Mouse (Mus musculus) forebrain, embryonic 15.5 days (tissue): ENCODE results near the gene Smim5. TPM values are rescaled to one million over a fixed set of nuclear protein-coding genes. Genes with fewer than 3 reads are reported as not detected.

Experiments
- ATAC-seq: fragments of 200-750 bp; cut with Nextera tagmentation; replicated peaks from 2 replicates; pipeline ENCODE4 v1.8.0; 2017; ENCODE audit warnings: mild to moderate bottlenecking, moderate TSS enrichment, moderate library complexity
- H3K27ac ChIP-seq: fragments of 300-500 bp; sonication (generic); replicated peaks from 2 replicates; pipeline ENCODE4 v1.5.1; 2015; ENCODE audit warnings: mild to moderate bottlenecking, inconsistent platforms
- H3K27me3 ChIP-seq: fragments of 300-500 bp; sonication (generic); 2 replicates; pipeline ENCODE4 v1.6.1; 2015; ENCODE audit warnings: inconsistent platforms
- H3K36me3 ChIP-seq: fragments of 300-500 bp; sonication (generic); 2 replicates; pipeline ENCODE4 v1.6.1; 2015; ENCODE audit warnings: mild to moderate bottlenecking, inconsistent platforms
- H3K4me1 ChIP-seq: fragments of 300-500 bp; sonication (generic); 2 replicates; pipeline ENCODE4 v1.6.1; 2015; ENCODE audit warnings: inconsistent platforms
- H3K4me2 ChIP-seq: fragments of 300-500 bp; sonication (generic); replicated peaks from 2 replicates; pipeline ENCODE4 v1.6.1; 2015; ENCODE audit warnings: mild to moderate bottlenecking, inconsistent platforms
- H3K4me3 ChIP-seq: fragments of 300-500 bp; sonication (generic); 2 replicates; pipeline ENCODE4 v1.5.1; 2015; ENCODE audit warnings: mild to moderate bottlenecking, inconsistent platforms
- H3K9ac ChIP-seq: fragments of 300-500 bp; sonication (generic); replicated peaks from 2 replicates; pipeline ENCODE4 v1.6.1; 2015; ENCODE audit warnings: mild to moderate bottlenecking, inconsistent platforms
- H3K9me3 ChIP-seq: fragments of 300-500 bp; sonication (generic); 2 replicates; pipeline ENCODE4 v1.6.1; 2016; ENCODE audit warnings: inconsistent platforms
- WGBS: fragments of 180-500 bp; shearing (Covaris S2); methylation state at CpG from one replicate; pipeline ENCODE4 v1.1.7; 2015; ENCODE audit warnings: mixed read lengths; 5-methylcytosine and 5-hydroxymethylcytosine counted together
- polyA plus RNA-seq: library from polyadenylated mRNA; unstranded; fragments of >200 nt; fragmentation: Nextera tagmentation; extraction: Ambion mirVana; gene quantifications from 2 replicates; pipeline ENCODE4 v1.2.1, GENCODE M21; 2015

The Smim5 gene
- polyA plus RNA-seq, 1 experiment from 2014 or later: 2.5 TPM

DNA sequence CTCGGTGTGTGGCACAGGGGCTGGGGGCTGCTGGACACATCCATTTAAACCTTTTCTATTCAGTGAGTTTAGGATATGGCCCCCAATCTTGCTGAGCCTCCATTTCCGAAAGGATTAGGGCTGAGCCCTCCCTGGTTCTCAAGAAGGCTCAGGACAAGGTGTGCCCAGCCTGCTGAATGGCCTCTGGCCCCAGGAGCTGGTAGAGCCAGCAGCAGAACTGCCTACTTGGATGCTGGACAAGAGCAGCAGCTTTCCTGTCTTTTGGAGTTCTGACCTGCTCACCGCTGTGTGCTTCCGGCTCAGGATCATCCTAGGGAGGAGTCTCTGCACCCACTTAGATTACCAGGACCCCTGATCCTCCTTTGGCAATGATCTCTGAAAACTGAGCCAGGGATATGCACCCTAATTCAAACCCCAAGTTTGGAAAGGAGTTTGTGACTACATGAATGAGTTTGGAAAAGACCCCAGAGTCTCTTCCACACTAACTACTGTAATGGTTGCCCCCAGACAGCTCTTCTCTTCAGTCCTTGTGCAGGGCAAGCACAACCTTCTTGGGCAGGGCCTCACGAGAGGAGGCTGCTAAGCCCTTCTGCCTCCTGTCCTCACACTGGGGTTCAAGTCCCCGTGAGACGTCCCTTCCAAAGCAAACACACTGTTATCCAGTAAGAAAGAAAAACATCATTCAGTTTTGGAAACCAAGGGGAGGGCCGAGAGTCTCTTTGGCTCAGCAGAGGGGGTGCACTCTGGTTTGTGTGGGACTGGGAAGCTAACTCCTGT, 983 bp downstream of the Smim5 start:
- no peaks in the 10 kb centered on the region for H3K27me3 ChIP-seq
- H3K4me1 ChIP-seq: 0 out of 2 replicates have a peak, but pooled peaks cover 3% of the 10 kb centered on the region
- 79% methylated on average over 8 of the region's 8 CpGs for WGBS
- no peak overlapping the region for H3K9ac ChIP-seq
- no peak overlapping the region for H3K4me2 ChIP-seq
- ATAC-seq: no peak
- no peaks in the 10 kb centered on the region for H3K9me3 ChIP-seq
- no peak overlapping the region for H3K4me3 ChIP-seq
- H3K36me3 ChIP-seq: no peaks in the 10 kb centered on the region
- no peak overlapping the region for H3K27ac ChIP-seq

DNA sequence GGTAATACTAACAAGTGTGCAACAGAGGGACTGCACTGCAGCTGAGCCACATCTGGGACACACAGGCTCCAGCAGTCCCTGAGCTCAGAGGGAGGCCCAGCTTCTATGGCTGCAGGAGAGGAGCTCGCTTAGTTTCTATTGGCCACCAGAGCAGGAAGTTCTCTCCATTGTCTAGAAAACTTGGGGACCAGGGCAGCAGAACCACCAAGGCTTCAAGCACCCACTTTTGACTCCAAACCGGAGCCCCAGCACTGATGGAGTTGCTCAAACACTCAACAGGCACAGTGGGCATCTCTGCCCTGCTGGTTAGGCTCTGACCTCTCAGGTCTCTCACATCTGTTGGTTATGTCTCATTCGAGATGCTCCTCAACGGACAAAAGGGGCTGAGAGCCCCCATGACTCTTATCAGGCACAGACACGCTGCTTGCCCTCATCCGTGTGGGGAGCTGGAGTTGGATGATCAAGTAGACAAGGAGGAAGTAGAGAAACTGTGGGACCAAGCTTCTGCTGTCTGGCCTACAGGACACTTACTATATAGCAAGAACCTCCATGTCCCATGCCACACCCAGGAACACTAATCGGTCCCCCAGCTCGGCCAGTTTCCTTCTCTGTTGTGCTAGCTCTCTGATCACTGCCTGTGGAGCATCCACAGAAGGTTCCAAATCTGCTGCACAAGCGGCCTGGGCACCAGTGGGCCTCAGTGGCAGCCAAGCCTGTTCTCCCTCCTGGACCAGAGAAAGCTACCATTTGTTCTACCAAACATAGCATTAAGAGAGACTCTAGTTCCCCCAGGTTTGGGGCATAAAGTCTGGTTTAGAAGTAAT, 1.8 kb downstream of the Smim5 start:
- H3K27me3 ChIP-seq: no peaks in the 10 kb centered on the region
- no peak for ATAC-seq
- H3K4me3 ChIP-seq: no peak overlapping the region
- H3K4me2 ChIP-seq: no peak overlapping the region
- no peaks in the 10 kb centered on the region for H3K9me3 ChIP-seq
- WGBS: 91% methylated on average over 9 of the region's 9 CpGs
- H3K4me1 ChIP-seq: 0 out of 2 replicates have a peak, but pooled peaks cover 3% of the 10 kb centered on the region
- no peaks in the 10 kb centered on the region for H3K36me3 ChIP-seq
- no peak overlapping the region for H3K27ac ChIP-seq
- no peak overlapping the region for H3K9ac ChIP-seq

DNA sequence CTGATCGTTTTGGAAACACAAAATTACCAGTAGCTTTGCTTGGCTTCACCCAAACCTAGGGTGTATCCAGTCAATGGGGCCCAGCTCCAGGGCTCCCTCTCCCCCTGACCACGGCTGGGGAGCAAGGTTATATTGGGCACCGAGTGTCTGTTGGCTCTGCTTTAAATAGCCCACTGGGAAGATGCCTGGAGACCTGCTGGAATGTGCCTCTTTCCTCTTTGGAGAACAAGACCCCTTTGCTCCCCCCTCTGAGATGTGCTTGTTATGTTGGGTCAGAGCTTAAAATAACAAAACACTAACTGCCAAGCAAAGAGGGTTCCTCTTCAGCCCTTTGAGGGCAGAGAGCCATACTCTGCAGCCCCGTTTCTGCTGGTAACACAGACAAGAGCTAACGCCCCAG, 2.4 kb downstream of the Smim5 start:
- Histone ChIP-seq H3K27me3 (no peaks in the 10 kb centered on the region), H3K36me3 (no peaks in the 10 kb centered on the region), H3K4me1 (0 out of 2 replicates have a peak, but pooled peaks cover 3% of the 10 kb centered on the region), H3K4me3 (no peak overlapping the region), H3K27ac (no peak overlapping the region), H3K4me2 (no peak overlapping the region), H3K9me3 (no peaks in the 10 kb centered on the region), H3K9ac (no peak overlapping the region)
- WGBS: 81% methylated on average over 5 of the region's 5 CpGs
- ATAC-seq: no peak

DNA sequence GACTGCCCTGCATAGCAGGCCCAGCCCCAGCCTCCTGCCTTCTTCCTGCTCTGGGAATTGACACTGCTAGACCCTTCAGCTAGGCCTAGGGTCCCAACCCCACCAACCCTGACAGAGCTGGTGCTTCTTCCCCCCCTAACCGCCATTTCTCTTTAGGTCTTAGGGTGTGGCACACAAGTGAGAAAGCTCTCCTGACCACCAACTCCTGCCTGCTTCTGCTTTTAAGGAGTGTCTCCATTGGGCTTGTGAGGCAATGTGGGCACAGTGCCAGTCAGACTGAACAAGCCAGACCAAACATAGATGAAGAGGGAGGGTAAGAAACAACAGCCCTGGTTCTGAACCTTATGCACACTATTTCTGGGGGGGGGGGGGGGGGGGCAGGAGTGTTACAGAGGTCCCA, 3.1 kb downstream of the Smim5 start:
- no peak overlapping the region for H3K27ac ChIP-seq
- no peak overlapping the region for H3K9ac ChIP-seq
- no peaks in the 10 kb centered on the region for H3K36me3 ChIP-seq
- no peaks in the 10 kb centered on the region for H3K27me3 ChIP-seq
- no peak overlapping the region for H3K4me3 ChIP-seq
- H3K9me3 ChIP-seq: no peaks in the 10 kb centered on the region
- H3K4me1 ChIP-seq: 0 out of 2 replicates have a peak, but pooled peaks cover 3% of the 10 kb centered on the region
- no peak overlapping the region for H3K4me2 ChIP-seq
- 87% methylated on average over 1 of the region's 1 CpGs for whole genome bisulfite sequencing
- ATAC-seq: no peak

DNA sequence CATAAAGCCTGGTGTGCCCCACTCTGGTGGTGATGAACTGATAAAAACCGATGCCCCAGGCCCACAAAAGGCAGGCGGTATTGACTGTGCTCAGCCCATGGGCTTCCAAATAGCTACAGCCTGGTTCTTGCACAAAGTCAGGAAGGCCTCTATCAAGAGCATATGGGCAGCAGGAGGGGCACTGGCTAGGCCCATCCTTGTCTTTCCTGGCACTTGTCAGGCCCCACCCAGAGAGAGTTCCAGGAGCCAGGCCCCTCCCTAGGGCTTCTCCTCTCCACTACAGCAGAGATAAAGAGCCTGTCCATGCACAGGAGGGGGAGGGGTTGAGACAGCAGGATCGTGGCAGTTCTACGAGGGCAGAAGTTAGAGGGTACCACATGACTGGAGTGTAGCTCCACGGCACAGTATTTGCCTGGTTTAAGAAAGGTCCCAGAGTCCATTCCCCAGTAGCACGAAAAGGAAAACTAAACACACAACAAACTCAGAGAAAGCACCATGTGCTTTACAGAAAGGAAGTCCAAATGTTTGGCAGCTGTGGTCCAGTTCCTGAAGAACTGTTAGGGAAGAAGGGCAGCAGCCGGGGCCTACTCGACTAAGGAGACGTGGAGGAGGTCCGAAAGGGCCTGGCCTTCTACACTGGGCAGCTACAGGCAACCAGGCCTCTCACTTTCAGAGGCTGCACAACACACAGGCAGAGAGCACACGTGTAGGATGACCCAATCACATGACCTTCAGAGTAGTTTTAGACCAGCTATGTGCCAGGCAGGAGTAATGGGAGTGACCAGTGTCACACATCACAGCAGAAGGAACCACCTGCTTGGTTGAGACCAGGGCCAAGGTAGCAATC, 3.8 kb downstream of the Smim5 start:
- H3K9ac ChIP-seq: no peak overlapping the region
- no peak overlapping the region for H3K27ac ChIP-seq

DNA sequence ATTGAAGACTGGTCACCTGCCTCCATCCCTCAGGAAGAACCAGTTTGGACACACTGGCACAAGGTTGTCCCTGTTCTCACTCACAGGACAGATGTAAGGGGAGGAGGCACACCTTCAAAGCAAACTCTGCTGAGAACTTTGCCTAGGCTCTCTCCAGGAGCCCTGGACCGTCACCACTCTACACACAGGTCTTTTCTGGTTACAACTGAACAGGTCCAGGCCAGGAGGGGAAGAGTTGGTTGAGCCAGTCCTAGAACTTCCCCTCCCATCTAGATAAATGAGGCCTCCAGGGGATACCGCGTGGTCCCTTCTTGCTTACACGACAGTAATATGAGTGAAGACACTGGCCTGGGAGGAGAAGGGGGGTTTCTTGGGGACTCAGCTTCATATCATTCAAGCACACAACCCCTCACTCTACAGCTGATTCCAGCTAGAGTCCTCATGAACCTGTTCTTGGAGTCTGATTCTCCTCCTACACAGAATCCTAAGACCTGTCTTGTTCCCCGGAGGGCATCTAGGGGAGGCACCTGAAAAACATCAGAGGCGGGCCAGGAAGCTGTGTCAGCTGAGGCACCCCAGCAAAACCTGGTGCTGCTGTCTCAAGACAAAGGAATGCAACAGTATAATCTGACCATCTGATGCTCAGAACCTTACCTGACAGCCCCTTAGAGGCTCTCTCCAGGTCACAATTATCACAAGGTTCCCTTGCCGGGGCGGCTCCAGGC, 4.6 kb downstream of the Smim5 start:
- 84% methylated on average over 8 of the region's 8 CpGs for WGBS
- ATAC-seq: no peak

More for the DNA sequence above, 3.8 kb downstream of the Smim5 start:
- 82% methylated on average over 11 of the region's 11 CpGs for WGBS
- Histone ChIP-seq H3K4me2 (no peak overlapping the region), H3K36me3 (no peaks in the 10 kb centered on the region), H3K27me3 (no peaks in the 10 kb centered on the region), H3K9me3 (no peaks in the 10 kb centered on the region), H3K4me1 (0 out of 2 replicates have a peak, but pooled peaks cover 3% of the 10 kb centered on the region), H3K4me3 (no peak overlapping the region)
- ATAC-seq: no peak

DNA sequence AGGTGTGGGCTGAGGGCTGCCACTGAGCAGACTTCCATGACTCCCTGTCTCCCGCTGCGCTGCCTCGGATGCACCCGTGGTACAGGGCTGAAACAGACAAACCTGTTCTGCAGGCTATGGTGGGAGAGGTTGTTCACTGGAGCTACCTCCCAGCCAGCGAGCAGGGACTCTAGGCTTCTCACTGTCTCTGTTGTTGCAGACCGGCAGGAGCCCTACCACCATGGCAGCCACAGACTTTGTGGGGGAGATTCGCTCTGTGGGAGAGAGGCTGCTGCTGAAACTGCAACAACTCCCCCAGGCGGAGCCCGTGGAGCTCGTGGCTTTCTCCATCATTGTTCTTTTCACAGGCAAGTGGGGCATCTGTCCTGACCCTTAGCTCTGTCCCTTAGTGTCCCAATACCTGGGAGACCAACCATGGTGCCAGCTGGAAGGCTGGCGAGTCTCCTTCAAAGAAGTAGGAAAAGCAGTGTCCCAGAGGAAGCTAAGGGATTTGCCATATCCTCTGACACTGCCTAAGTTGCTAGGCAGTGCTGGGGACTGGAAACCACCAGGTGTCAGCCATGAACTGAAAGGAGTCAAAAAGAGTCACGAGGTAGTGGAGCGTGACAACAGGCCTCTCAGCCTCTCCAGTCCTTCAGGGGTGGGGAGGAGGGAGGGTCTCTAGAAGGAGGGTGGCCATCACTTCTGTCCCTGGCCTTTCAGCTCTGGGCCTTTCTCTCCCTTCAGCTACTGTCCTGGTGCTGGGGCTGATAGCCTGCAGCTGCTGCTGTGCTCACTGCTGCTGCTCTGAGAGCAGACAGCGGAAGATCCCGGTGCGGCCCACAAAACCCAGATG, 5.4 kb downstream of the Smim5 start:
- no peak for ATAC-seq

More for the DNA sequence above, 4.6 kb downstream of the Smim5 start:
- Histone ChIP-seq H3K4me2 (no peak overlapping the region), H3K27me3 (no peaks in the 10 kb centered on the region), H3K4me3 (no peak overlapping the region), H3K36me3 (no peaks in the 10 kb centered on the region), H3K9me3 (no peaks in the 10 kb centered on the region), H3K4me1 (no peaks in the 10 kb centered on the region), H3K9ac (no peak overlapping the region), H3K27ac (no peak overlapping the region)

DNA sequence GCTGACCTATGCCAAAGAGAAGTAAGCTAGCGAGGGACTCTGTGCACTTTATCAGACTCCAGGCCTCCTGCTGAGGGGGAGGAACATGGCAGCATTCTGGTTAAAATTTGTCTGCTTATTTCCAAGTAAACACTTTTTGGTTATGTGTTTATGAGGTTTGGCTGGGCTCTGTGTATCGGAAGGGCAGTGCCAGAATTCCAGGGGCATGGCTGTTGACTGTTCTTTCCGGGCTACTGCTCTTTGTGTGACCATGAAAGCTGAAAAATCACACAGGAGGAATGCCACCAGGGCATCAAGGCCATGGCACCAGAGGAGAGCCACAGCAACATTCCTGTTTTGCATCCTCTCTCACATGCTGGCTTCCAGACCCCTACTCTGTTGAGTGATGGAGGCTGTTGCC, 6.3 kb downstream of the Smim5 start:
- WGBS: 70% methylated on average over 3 of the region's 3 CpGs
- Histone ChIP-seq H3K27me3 (no peaks in the 10 kb centered on the region), H3K4me2 (no peak overlapping the region), H3K36me3 (peaks cover 6% of the 10 kb centered on the region; the same call in 1 of the 2 replicates), H3K4me3 (no peak overlapping the region), H3K9ac (no peak overlapping the region), H3K27ac (no peak overlapping the region), H3K9me3 (no peaks in the 10 kb centered on the region), H3K4me1 (no peaks in the 10 kb centered on the region)
- ATAC-seq: no peak

More for the DNA sequence above, 5.4 kb downstream of the Smim5 start:
- no peak overlapping the region for H3K4me3 ChIP-seq
- 52% methylated on average over 16 of the region's 16 CpGs for WGBS
- H3K27ac ChIP-seq: no peak overlapping the region
- H3K27me3 ChIP-seq: no peaks in the 10 kb centered on the region
- peaks cover 4% of the 10 kb centered on the region; the same call in 1 of the 2 replicates for H3K36me3 ChIP-seq
- no peak overlapping the region for H3K4me2 ChIP-seq
- no peaks in the 10 kb centered on the region for H3K4me1 ChIP-seq
- no peak overlapping the region for H3K9ac ChIP-seq
- H3K9me3 ChIP-seq: no peaks in the 10 kb centered on the region

DNA sequence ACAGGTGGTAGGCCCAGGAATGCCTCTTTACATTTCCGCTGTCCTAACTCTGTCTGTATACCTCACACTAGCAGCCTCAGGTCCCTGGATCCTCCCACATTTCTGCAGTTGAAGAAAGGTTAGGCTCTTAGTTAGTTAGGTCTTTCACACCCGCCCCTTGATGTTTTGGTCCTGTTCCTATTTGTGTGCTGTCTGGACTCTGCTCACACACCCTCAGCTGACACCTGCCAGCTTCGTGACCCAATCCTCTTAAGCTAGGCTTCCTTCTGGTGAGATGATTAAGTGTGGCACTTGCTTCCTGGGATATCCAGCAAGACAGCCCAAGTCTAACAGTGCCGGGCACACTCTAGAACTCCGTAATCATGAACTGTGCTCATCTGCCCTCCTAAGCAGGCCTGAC, 6.8 kb downstream of the Smim5 start:
- Histone ChIP-seq H3K27me3 (no peaks in the 10 kb centered on the region), H3K27ac (no peak overlapping the region), H3K9ac (no peak overlapping the region), H3K36me3 (peaks cover 6% of the 10 kb centered on the region; the same call in 1 of the 2 replicates), H3K4me2 (no peak overlapping the region), H3K9me3 (no peaks in the 10 kb centered on the region), H3K4me1 (no peaks in the 10 kb centered on the region), H3K4me3 (no peak overlapping the region)
- WGBS: 92% methylated on average over 5 of the region's 5 CpGs
- no peak for ATAC-seq

DNA sequence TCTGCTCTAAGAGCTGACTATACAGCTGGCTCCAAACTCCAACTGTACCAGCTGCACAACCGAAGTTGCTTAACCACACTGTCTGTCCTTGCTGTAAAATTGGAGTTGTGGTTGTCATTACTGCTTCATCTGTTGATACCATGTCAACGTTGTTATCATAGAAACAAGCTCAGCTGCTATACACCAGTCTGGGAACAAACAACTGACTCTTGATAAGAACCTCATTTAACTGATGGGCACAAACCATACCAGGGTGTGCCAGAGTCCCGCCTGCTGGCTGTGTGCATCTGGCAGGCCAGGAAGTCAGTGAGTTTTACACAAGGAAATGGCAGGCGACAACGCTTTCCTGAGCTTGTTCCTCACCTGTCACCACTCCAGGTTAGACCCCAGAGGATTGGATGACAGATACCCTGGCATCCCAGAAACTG, 11.4 kb downstream of the Smim5 start:
- Histone ChIP-seq H3K4me2 (no peak overlapping the region), H3K4me1 (no peaks in the 10 kb centered on the region), H3K27me3 (no peaks in the 10 kb centered on the region), H3K36me3 (peaks cover 18% of the 10 kb centered on the region), H3K4me3 (no peak overlapping the region), H3K9ac (no peak overlapping the region), H3K27ac (no peak overlapping the region), H3K9me3 (no peaks in the 10 kb centered on the region)
- ATAC-seq: no peak
- WGBS: 95% methylated on average over 5 of the region's 5 CpGs
